Mouse (Mus musculus) G1E (cell line): ENCODE measurements around the gene Als2cr12. TPM values are rescaled to one million over a fixed set of nuclear protein-coding genes. Genes with fewer than 3 reads are reported as not detected.
A peak's percentile ranks its signal among the peaks of the same experiment; 100 is the strongest.
"Not testable (repeated sequence)": the region's sequence is repeated elsewhere in the genome, so short reads cannot be mapped to it uniquely, and the experiment has no call there.

Experiments
- ATAC-seq: 2 replicates; pipeline ENCODE4 v1.8.0; 2016; ENCODE audit warnings: mild to moderate bottlenecking; ENCODE audit not compliant: insufficient number of reproducible peaks, poor library complexity, low FRiP score, severe bottlenecking; ENCODE audit errors: extremely low read depth
- DNase-seq: peaks from one replicate; pipeline ENCODE4 v3.0.0; 2012; ENCODE audit warnings: low spot score
- H3K27me3 ChIP-seq: 2 replicates; pipeline ENCODE4 v1.6.1; 2012; ENCODE audit warnings: mild to moderate bottlenecking, low read length, inconsistent platforms; ENCODE audit not compliant: insufficient read depth
- H3K36me3 ChIP-seq: replicated peaks from 2 replicates; pipeline ENCODE3; 2012; ENCODE audit warnings: mild to moderate bottlenecking, inconsistent platforms
- H3K4me1 ChIP-seq: 2 replicates; pipeline ENCODE4 v1.6.1; 2012; ENCODE audit warnings: low read depth, low read length, inconsistent platforms, mixed read lengths; ENCODE audit not compliant: insufficient read depth
- H3K4me3 ChIP-seq: 2 replicates; pipeline ENCODE4 v1.5.1; 2012; ENCODE audit warnings: low read depth, mild to moderate bottlenecking, inconsistent platforms, low read length, moderate library complexity, mixed read lengths
- H3K9me3 ChIP-seq: replicated peaks from 2 replicates; pipeline ENCODE4 v1.6.1; 2012; ENCODE audit warnings: inconsistent platforms
- CTCF ChIP-seq: IDR thresholded peaks from 2 replicates; pipeline ENCODE4 v1.5.1; 2012; ENCODE audit warnings: low read depth, low read length, inconsistent platforms, mixed read lengths
- GATA1 ChIP-seq: IDR thresholded peaks from 2 replicates; pipeline ENCODE4 v1.6.1; 2012; ENCODE audit warnings: borderline replicate concordance, low read length, inconsistent platforms, mixed read lengths
- GATA2 ChIP-seq: IDR thresholded peaks from 2 replicates; pipeline ENCODE4 v1.6.1; 2012; ENCODE audit warnings: low read depth, low read length, inconsistent platforms, borderline replicate concordance
- POLR2AphosphoS5 ChIP-seq: IDR thresholded peaks from 2 replicates; pipeline ENCODE4 v1.6.1; 2012; ENCODE audit warnings: low read depth, low read length, inconsistent platforms; ENCODE audit not compliant: insufficient replicate concordance
- TAL1 ChIP-seq: conservative IDR thresholded peaks from 2 replicates; pipeline ENCODE4 v1.6.1; 2012; ENCODE audit warnings: low read depth, low read length, inconsistent platforms, mixed read lengths
- polyA plus RNA-seq: library from polyadenylated mRNA; stranded (reverse); fragments of >175 nt; gene quantifications from 2 replicates; pipeline ENCODE4 v1.2.3, GENCODE M21; 2012
- total RNA-seq, 2 experiments: library from RNA; stranded (forward) in 1 of 2; stranded (reverse) in 1 of 2; fragments of 200-1000 nt in 1 of 2; fragments of >200 nt in 1 of 2; fragmentation: Nextera tagmentation in 1 of 2; gene quantifications; 2 replicates each; pipeline ENCODE4 v1.2.3; 2014 to 2017

The Als2cr12 gene
- total and polyA plus RNA-seq, 3 experiments, result 0.22 TPM; not detected in 2

DNA sequence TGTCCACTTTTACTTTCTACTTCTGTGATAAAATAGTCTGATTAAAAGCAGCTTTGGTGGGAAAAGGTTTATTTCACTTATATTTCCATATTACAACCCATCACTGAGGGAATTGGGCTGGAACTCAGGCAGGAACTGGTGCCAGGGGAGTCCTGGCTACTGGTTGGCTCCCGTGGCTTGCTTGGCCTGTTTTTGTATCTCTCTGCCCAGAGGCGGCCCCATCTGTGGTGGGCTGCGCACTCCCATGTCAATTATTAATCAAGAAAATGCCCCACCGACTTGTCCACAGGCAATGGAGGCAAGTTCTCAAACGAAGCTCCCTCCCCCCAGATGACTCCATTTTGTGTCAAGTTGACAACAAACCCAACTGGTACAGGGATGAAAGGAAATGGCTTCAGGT is 27.6 kb downstream of the Als2cr12 start:
- H3K9me3 ChIP-seq, result no peaks in the 10 kb centered on the region
- no peak for DNase-seq
- no peak overlapping the region for H3K4me3 ChIP-seq
- 0 out of 2 replicates have a peak, but pooled peaks cover 2% of the 10 kb centered on the region for H3K4me1 ChIP-seq
- peaks cover 28% of the 10 kb centered on the region for H3K27me3 ChIP-seq
- no peak for ATAC-seq
- H3K36me3 ChIP-seq, result no peaks in the 10 kb centered on the region
- TF ChIP-seq GATA2 (no peak), POLR2AphosphoS5 (no peak), CTCF (no peak), GATA1 (no peak), TAL1 (no peak)

DNA sequence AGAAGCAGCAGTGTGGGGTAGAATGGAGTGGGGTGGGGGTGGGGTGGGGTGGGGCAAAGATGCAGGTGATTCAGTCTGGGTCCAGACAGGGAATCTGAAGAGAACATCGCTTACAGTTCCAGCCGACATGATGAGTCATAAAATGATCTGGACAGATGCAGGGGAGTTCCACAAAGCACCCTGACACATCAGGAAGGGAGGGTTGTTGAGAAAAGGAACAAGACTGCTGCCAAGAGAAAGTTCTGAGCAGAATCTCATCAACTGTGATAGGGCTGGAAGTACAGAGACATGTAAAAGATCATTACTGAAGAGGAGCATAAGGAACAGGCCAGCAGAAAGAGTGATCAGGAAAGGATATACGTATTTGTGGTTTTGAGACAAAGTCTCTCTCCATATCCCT is 32.4 kb downstream of the Als2cr12 start:
- H3K27me3 ChIP-seq, result peaks cover 30% of the 10 kb centered on the region
- ATAC-seq, DNase-seq, H3K36me3 ChIP-seq, H3K9me3 ChIP-seq, H3K4me1 ChIP-seq, H3K4me3 ChIP-seq: not testable (repeated sequence)

DNA sequence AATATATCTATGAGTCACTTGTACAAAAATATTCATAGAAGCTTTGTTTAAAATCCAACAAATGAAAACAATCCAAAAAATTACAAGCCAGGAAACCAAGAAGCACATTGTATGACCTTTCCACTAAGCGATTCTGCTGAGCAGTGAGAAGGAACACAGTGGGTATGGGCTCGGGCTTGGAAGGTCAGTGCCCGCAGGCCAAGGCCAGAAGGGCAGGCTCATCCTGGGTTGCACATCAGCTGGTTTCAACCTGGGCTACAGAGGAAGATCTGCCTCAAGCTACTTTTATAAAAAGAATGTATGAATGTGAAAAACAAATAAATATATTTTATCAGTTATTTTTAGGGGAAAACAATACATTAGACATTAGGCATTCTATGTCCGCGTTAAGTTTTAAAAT is 33.1 kb downstream of the Als2cr12 start:
- ATAC-seq, result not testable (repeated sequence)

DNA sequence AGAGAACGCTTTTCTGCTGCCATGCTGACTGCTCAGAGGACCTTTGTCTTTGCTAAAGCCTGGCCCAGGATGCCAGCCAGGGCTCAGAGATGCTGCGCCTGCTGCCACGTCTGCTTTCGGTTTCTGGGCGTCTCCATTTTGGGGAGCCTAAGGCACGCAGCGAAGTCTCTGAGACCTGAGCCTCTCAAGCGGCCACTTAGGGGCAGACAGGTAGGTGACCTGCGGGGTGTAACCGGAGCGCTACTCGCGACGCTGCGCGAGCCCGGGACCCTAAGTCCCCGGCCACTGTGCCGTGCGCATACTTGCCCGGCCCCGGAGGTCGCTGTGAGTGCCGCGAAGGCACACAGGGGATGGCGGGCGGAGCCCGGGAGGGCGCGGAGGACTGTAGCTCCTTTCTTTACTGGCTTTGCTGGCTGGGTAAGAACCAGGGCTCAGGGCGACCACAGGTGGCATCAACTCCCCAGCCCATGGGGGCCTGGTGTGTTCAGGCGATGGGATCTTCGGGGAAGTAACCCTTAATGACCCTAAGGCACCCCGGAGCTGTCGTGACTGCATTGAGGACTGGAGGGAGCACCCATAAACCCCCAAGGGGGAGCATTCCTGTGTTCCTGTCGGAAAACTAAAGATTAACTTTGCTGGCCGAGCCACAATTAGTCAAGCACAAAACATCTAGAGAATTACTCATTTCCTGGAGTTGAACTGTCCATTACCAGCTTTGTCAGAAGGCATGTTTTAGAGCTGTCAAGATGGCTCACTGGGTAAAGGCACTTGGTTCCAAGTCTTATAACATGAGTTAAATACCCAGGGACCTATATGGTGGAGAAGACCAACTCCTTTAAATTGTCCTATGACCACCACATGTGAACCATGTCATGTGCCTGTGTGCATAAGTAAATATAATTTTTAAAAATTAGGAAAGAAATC is 43.0 kb downstream of the Als2cr12 start:
- TF ChIP-seq CTCF (no peak), GATA2 (no peak), TAL1 (no peak), POLR2AphosphoS5 (no peak), GATA1 (no peak)
- no peaks in the 10 kb centered on the region for H3K9me3 ChIP-seq
- ATAC-seq, result no peak

More for the DNA sequence above, 33.1 kb downstream of the Als2cr12 start:
- not testable (repeated sequence) for H3K36me3 ChIP-seq, DNase-seq, H3K4me1 ChIP-seq, H3K9me3 ChIP-seq, H3K4me3 ChIP-seq
- H3K27me3 ChIP-seq, result peaks cover 27% of the 10 kb centered on the region

DNA sequence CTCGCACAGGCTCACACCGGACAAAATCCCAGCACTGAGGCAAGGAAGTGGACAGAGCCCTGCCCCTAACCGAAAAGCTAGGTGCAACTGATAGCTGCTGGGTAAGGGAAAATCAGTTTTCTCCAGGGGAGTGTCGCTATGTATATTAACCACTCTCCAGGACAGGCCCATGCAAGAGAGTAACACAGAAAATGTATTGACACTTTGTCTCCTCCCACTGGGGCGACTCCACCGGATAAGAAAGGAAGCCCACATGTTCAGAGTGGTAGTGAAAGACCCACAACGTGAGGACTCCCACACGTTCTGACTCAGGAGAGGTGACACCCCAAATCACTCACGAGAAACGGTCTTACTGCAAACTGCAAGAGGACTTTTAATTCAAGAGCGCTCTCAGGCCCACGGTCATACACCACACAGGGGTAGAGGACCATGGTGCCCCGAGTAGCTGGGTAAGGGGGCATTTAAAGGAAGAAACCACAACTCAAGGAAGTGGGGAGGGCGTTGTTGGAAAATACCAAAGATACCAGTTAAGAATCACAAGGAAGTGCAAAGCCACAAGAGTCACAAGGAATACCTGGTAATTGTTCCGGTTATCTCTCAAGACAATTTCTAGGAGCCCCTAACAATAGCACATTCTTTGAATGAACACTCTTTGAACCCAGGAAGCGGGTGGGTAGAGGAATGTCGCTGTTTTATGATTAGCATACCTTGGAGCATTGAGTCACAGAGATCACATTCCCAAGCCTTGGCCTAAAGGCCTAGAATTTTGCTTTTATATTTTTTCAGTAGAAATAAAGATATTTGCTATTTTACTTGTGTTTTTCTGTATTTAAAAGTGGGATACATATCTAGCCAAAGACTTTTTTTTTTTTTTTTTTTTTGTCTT is 44.0 kb downstream of the Als2cr12 start:
- ATAC-seq, H3K4me3 ChIP-seq, DNase-seq: not testable (repeated sequence)

More for the DNA sequence above, 43.0 kb downstream of the Als2cr12 start:
- Histone ChIP-seq H3K36me3 (no peaks in the 10 kb centered on the region), H3K27me3 (peaks cover 13% of the 10 kb centered on the region), H3K4me3 (no peak overlapping the region), H3K4me1 (peaks cover 5% of the 10 kb centered on the region; the same call in 1 of the 2 replicates)
- no peak for DNase-seq

DNA sequence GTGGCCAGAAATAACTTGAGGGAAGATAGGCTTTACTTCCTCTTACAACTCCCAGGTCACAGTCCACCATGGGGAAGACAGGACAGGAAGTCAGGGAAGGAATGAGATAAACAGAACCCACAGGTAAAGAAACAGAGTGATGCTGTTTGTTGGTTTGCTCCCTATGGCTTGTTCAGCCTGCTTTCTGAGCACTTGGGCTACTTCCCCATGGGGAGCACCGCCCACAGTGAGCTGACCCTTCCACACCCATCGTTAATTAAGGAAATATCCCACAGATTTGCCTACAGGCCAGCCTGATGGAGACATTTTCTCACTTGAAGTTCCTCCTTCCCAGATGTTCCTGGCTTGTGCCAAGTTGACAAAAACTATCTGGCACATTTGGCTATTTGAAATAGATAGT is 66.9 kb downstream of the Als2cr12 start:
- ATAC-seq, result 0 out of 2 replicates have a peak, but pooled peaks have one; percentile 22
- not testable (repeated sequence) for H3K9me3 ChIP-seq, H3K36me3 ChIP-seq, H3K4me3 ChIP-seq, H3K4me1 ChIP-seq, DNase-seq
- H3K27me3 ChIP-seq, result peaks cover 14% of the 10 kb centered on the region

More for the DNA sequence above, 44.0 kb downstream of the Als2cr12 start:
- H3K36me3 ChIP-seq, H3K9me3 ChIP-seq, H3K4me1 ChIP-seq: not testable (repeated sequence)
- H3K27me3 ChIP-seq, result peaks cover 11% of the 10 kb centered on the region
